Mouse (Mus musculus) megakaryocyte, embryonic 14.5 days (primary cell): ENCODE data around the gene Rora.

ENCODE experiments used
- FLI1 ChIP-seq: IDR thresholded peaks from 2 replicates; pipeline ENCODE4 v1.6.1; 2012; ENCODE audit warnings: low read length, inconsistent platforms, mixed read lengths
- GATA1 ChIP-seq: IDR thresholded peaks from 3 replicates; pipeline ENCODE4 v1.6.1; 2012; ENCODE audit warnings: mixed read lengths, low read length, inconsistent platforms, borderline replicate concordance

- TF ChIP-seq GATA1 = no peak
- TF ChIP-seq FLI1 = no peak
These were observed 541.3 kb downstream of the Rora start for GRCm38 (mm10) chr9:69194638-69195605.
